Mouse (Mus musculus) gastrocnemius, postnatal 14 days (tissue): ENCODE data around the gene Kctd6. TPM values are rescaled to one million over a fixed set of nuclear protein-coding genes. Genes with fewer than 3 reads are reported as not detected.
"Not testable (repeated sequence)": the region's sequence is repeated elsewhere in the genome, so short reads cannot be mapped to it uniquely, and the experiment has no call there.

ENCODE experiments used
- DNase-seq: peaks from one replicate; pipeline ENCODE4 v3.0.0; 2021; ENCODE audit warnings: mixed read lengths
- intact Hi-C: fragments of 180-260 bp; cut with DNase I; formaldehyde crosslinking; loops from one replicate; pipeline ENCODE4 v1.15.1; 2025; ENCODE audit warnings: low total_unique reads
- total RNA-seq, 2 experiments: library from RNA; stranded (reverse); gene quantifications; 2 replicates each; pipeline ENCODE4 v1.2.3; 2021

Gene Kctd6
- total RNA-seq, 2 experiments from 2014 or later, result 6.6 to 7.4 TPM

DNA sequence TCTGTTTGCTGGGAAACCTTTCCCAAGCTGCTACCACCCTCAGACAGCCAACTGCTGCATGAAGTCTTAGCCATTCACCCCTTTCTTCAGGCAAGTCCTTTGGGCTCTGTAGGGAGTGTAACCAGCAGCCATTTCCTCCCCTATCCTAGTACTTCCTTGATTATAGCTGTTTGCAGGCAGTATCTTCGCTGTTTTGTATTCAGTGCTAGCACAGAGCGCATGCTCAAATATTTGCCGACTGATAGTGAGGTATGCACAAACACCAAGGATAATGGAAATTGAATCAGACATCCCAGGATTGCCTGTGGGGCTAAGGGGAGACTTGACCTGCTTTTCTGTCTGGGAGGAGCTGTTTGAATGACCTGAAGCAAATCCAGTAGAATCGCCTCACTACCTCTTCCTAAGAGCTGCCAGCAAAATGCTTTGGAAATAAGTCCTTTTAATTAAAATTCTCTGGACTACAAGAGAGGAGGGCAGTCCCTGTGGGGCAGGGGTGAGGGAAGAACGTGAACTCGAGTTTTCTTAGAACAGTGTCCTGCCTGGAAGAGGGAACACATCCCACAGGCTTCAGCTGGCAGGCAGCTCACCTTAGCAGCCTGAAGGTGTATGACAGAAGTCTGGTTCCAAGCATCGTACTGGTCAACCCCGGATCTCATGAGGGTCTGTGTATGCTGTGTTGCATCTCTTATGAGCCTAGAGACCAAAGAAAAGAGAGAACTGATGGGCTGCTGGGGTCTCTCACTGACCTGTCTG is 29.4 kb downstream of the Kctd6 start:
- DNase-seq, result no peak
- intact Hi-C loops, result loop anchor here (10.0 kb wide), 1 partner anchor 101 kb away; no protein-coding TSS in a partner anchor

DNA sequence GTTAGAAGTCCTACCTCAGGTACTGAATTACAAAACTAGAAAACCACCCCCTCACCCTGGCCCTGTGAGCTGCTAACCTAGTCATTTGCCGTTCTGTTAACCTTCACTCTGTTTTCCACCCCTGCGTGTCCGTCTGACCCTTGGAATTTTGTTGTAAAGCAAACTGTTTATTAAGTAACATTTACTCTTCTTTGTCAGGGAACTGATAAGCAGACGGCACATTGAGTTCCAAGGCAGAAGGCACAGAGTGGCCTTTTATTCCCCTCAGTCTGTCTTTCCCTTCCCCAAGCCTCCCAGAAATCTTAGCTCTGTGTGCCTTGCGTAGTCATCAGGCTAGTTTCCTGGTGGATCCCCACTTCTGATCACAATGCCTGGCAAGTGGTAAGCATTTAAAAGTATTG is 30.3 kb downstream of the Kctd6 start:
- intact Hi-C loops, result loop anchor here (10.0 kb wide), 1 partner anchor 101 kb away; no protein-coding TSS in a partner anchor
- no peak for DNase-seq

DNA sequence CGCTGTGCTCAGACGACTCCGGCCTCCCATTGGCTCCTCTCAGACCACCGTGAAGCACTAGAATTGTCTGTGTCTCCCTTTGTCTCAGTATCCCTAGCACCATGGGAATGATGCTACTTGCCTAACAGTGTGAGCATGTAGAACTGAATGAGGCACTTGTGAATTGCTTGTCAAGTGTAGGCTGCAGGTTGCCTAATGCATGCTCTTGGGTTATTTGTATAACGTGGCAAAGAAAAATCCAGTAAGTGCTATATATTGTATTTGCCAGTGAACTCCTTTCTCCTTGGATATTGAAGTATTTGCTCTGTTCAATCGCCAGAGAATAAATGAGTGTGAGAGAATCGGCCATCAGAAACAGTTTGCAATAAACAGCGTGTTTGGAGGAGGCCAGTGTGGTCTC is 32.9 kb downstream of the Kctd6 start:
- DNase-seq, result no peak
- intact Hi-C loops, result loop anchor here (10.0 kb wide), 1 partner anchor 98 kb away; no protein-coding TSS in a partner anchor

DNA sequence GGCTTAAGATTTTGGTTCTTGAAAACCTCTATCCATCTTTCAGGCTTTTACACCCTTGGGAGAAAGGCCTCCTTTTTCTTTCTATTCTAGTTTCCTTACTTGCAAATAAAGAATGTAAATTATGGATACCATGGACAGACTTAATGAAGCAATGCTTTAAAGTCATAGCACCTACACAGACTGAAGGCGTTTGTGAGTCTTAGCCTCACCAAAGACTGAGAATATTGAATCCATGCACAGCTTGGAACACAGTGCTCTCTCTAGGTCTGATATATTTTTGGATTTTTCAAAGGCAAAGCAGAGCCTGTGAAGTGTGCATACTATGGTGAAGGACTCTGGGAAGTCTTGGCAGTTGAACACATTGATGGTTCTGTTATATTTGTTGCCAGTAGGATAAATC is 35.3 kb downstream of the Kctd6 start:
- DNase-seq, result no peak
- intact Hi-C loops, result loop anchor here (10.0 kb wide), 1 partner anchor 96 kb away; no protein-coding TSS in a partner anchor

DNA sequence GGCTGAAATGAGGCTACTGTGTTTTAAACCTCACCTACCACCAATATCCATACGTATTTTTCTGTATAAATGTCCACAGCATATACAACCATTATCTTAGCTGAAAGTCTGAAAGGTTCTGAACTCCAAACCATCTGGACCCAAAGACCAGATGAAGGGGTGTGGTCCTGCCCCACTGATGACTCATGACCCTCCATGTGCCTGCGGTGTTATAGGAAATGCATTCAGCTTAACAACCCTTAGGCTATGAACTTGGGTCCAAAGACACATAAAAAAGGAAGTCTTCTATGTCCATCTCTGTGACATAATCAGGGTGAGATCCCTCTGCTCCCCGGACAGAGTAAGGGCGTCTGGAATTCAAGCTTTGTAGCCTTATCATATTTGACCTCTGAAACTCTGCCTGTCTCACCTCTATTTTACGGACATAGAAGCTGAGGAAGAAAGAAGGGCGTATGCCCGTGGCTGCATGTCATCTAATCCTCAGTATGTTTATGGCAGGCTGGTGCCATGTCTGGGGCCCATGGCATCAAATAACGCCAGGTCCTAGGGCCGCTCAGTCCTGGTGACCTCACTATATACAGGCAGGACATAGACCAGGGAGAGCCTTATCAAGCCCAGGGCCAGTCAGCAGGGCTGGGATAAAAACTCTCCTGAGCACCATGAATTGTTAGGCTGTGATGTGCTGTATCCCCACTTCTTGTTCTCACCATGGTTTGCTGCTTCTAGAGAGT is 36.4 kb downstream of the Kctd6 start:
- intact Hi-C loops, result no loop called here
- no peak for DNase-seq

DNA sequence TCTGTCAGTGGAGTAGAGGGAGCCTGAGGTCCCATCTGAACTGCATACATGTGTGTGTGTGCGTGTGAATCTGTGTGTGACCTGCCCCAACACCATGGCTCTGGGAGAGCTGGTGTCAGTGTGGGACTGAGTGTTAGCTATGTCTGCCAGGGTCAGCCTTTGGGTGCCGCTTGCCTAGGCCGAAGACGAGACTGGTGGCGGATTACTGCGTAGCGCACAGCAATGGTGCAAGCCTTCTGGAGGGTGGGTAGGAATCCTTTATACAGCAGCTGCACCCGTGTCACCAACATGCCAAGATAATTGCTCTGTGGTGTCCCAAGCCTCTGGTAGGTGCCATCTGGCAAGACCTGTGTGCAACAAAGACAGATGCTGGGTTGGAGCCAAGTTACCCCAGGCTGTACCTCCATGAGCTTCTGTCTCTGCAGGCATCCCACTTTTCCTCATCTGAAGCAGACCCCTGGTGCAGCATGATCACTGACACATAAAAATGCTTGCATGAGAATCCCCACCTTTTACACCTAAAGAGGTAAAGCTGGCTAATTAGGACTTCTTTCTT is 37.5 kb downstream of the Kctd6 start:
- no peak for DNase-seq
- intact Hi-C loops, result no loop called here

DNA sequence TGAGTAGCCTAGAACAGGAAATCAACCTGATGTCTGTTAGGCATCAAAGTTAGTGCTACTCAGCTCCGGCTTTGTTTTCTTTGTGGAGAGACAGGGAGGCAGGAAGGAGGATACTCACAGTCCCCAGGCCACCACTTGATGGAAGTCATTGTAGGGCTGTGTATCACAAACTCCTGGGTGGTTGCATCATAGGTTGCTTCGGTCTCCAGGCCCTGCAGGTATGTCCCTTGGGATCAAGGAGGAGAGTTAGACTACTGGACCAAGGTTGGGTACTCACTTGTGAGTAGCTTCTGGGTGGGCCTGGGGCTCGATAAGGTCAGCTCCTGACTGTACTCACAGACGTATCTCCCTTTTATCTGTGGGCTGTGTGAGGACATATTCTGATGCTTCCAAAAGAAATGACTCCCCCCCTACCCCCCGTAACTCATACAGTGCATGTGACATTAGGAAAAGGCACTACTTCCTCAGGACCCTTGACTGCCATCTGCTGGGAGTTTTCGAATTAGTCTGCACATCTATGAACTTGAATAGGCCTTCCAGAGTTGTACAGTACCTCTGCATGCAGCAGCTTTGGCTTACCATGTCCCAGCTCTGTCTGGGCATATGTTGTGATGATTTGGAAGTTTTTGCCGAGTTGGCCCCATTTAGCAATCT is 41.3 kb downstream of the Kctd6 start:
- DNase-seq, result peak; percentile 54
- intact Hi-C loops, result no loop called here

DNA sequence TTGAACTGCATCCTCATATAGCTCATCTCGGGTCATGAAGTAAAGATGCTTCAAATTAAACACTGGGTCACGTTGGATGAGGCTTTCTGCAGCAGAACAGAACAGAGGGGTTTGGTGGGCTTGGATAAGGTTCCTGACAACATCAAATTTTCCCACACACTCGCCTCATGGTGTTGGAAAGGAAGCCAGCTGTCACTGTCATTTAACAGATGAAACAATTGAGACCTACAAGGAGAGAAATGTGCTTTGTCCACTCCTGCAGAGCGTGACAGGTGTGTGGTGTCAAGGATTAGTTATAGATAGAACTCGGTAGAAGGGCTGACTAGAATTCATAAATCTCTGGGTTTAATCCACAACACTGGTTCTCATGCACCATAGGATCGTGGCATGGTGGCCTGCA is 42.1 kb downstream of the Kctd6 start:
- intact Hi-C loops, result no loop called here

DNA sequence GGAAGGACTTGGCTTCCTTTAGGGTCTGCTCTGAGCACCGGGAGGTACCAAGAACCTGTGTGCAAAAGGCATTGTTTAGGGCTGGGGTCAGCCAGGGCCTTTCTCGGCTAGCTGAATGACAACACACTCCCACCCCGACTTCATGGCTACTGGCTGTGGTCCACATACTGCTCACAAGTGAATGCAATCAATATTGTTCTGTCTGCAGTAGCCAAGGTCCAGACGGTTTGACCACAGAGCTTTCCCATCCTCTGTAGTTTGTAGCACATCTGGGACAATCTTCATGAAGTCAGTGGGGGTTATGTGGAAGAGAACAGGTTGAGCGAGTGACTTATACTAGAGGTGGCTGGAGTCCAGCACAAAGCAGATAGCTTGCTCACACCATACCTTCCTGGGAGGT is 42.9 kb downstream of the Kctd6 start:
- no peak for DNase-seq
- intact Hi-C loops, result no loop called here

More for the DNA sequence above, 42.1 kb downstream of the Kctd6 start:
- no peak for DNase-seq

DNA sequence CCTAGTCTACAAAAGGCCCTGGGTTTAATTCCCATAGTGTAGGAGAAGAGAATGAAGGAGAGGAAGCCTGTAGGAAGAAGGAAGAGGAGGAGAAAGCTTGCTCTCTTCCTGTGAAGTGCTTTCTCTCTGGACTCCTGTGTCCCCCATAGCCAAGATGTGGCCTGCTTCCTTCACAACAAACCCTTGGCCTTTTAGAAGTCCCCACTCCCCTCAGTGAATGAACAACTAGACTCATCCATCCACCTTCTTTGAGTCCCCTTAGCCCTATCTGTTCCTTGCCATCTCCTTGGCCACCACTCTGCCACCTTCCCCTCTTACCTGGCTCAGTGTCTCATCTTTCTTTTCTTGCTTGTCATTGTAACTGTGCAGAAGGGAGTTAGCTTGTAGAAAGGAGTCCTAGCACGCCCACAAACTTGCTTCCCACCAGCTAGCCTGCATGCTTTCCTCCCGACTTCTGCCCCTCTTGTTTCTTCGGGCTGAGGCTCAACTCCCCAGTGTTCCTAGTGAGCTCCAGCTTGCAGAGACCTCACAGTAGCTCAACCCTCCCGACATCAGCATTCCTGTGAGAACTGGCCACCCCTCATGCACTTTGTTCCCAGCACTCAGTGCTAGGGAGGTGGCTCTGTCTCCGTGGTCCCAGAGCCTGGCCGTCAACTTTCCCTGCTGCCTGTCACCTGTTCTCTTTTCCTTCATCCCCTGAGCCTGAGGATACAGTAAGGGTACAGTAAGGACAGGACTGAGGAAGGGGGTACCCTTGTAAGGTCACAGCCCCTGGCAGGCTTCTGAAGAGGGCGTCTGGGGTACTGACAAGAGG is 43.8 kb downstream of the Kctd6 start:
- no peak for DNase-seq
- intact Hi-C loops, result no loop called here

DNA sequence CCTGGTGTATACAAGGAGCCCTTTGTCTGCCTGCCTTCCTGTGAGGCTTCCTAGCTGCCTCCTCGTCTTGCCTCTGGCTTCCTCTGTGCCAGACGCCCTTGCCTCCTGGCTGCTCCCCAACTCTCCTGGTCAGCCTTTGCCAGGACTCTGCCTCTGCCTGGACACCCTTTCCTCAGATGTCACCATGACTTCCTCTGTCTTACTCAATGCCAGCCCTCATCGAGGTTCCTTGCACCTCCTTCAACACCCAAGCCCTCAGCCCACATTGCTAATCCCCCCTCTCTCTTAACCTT is 44.3 kb downstream of the Kctd6 start:
- DNase-seq, result no peak

DNA sequence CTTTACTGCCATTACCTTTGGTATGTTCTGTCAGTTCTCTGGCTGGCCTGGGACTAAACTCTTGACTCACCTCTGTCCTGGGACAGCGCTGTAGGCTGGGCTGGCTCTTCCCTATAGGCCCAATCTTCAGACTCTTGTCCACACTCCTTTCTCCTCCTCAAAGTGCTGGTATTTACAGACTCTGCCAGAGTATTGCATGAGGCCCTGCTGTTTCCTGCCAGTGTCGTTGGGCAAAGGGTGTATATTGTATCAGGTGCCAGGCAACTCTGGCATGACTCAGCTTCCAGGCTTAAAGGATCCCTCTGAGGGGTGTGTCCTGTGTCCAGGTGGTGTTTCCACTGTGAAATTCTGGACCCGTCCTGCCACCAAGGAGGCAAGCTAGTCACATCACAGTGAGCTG is 44.8 kb downstream of the Kctd6 start:
- DNase-seq, result no peak
- intact Hi-C loops, result no loop called here

More for the DNA sequence above, 44.3 kb downstream of the Kctd6 start:
- intact Hi-C loops, result no loop called here

DNA sequence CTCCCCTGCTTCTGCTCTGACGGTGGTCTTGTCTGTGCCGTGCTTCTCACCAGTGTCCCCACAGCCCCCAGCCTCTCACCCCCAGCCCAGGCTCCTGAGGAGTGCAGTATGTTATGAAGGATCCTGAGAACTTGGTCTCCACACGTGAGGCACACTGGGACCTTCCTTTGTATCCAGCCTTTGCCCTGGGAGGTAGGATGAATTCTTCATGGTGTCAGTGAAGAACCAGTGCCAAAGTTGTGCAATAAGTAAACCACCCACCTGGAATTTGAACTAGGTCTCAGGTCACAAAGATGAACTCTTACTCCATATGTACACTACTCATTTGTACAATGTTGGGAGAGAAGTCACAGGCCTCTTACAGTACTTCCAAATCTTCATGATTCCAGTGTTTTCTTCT is 45.2 kb downstream of the Kctd6 start, which contains the start of gene Acox2:
Gene Acox2 (minus strand): TSS at position 188 of the 400 bp plus-strand sequence.
- intact Hi-C loops, result no loop called here
- DNase-seq, result no peak

DNA sequence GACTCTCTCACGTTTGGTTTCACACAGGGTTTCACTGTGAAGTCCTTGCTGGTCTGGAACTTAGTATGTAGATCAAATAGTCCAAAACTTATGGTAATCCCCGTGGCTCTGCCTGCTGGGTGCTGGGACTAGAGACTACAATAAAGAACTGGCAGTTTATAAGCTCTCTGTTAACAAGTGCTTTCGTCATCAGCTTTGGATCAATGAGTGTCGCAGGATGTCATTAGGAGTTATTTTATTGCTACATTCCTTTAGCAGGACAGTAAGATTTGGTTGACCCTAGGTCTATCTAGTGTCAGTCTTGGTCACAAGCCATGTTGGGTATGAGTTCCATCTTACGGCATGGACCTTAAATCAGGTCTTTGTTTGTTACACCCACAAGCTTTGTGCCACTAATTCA is 46.3 kb downstream of the Kctd6 start:
- no peak for DNase-seq
- intact Hi-C loops, result no loop called here

DNA sequence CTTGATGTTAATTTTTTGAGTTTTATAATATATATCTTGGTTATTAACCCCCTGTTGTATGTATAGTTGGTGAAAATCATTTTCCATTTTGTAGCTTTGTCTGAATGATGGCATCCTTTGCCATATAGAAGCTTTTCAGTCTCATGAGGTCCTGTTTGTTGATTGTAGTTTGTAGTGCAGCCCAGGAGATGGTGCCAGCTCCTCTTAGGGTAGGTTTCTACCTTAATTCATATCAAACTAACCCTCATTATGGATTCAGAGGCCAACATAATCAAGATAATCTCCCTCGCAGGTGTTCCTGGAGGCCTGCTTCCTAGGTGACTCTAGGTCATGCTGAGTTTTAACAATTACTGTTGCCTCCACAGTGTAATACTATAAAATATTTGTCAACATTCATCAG is 48.3 kb downstream of the Kctd6 start:
- intact Hi-C loops, result no loop called here
- no peak for DNase-seq

DNA sequence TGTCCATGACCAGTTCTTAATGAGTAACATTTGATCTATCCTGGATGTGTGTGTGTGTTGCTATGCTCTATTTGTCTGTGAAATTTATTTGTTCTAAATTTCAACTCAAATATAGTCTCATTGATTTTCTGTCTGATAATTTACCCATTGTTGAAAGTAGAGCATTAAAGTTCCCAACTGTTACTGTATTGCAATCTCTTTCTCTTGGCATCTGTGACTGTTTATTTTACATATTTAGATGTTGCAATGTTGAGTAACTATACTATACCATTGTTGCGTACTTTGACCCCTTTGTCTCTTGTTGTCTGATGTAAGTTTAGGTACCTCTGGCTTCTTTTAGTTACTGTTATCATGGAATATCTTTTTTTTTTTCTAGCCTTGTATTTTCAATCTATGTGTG is 50.4 kb downstream of the Kctd6 start:
- intact Hi-C loops, result no loop called here
- no peak for DNase-seq

DNA sequence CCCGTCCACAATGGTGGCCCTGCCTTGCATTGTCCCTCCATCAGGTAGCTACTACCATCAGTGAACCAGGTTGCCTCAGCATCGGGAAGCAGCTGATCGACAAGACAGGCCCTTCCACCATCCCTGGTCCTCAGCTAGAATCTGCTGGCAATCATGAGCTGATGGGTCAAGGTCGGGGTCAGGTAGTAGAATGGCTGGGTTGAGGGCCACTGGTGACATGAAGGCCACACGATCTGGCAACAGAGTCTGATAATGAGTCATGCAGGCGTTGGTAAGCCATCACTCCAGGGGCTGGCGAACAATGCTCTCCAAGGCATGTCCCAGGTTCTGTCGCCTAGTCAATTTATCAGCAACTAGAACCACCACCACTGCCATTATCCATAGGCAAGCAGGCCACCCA is 57.3 kb downstream of the Kctd6 start:
- intact Hi-C loops, DNase-seq: not testable (repeated sequence)
